Mouse (Mus musculus): ENCODE results near the gene Pold1. TPM values are rescaled to one million over a fixed set of nuclear protein-coding genes. Genes with fewer than 3 reads are reported as not detected.

The Pold1 gene
- 10 to 100 TPM; 10.9 to 18.6 (median 15.9) TPM for total RNA-seq (2022)

- DNase-seq, result peak; percentile 99
Measured at GRCm38 (mm10) chr7:44548497-44549087, at the start of gene Pold1. Pold1 (minus strand) TSS chr7:44548849.

- DNase-seq, result no peak
Measured at GRCm38 (mm10) chr7:44598336-44598735, 49.7 kb upstream of the Pold1 start.

- no peak for DNase-seq
Measured at GRCm38 (mm10) chr7:44597666-44598065, 49.0 kb upstream of the Pold1 start.

- DNase-seq, result no peak
Measured at GRCm38 (mm10) chr7:44596996-44597538, 48.4 kb upstream of the Pold1 start.

- DNase-seq, result no peak
Measured at GRCm38 (mm10) chr7:44596051-44596450, 47.4 kb upstream of the Pold1 start.

GRCm38 (mm10) chr7:44595131-44595561 lies 46.5 kb upstream of the Pold1 start:
- no peak for DNase-seq

GRCm38 (mm10) chr7:44594291-44594690 lies 45.6 kb upstream of the Pold1 start:
- DNase-seq, result no peak

- peak; percentile 56 for DNase-seq
Measured at GRCm38 (mm10) chr7:44593775-44594174, 45.1 kb upstream of the Pold1 start.

- no peak for DNase-seq
Measured at GRCm38 (mm10) chr7:44593051-44593450, 44.4 kb upstream of the Pold1 start.

GRCm38 (mm10) chr7:44591348-44592116 lies 42.9 kb upstream of the Pold1 start:
- DNase-seq, result no peak

GRCm38 (mm10) chr7:44590402-44591347 lies 42.0 kb upstream of the Pold1 start, which contains the start of gene Kcnc3:
Kcnc3 (plus strand) TSS chr7:44590664.
- DNase-seq, result peak; percentile 88

GRCm38 (mm10) chr7:44589946-44590345 lies 41.3 kb upstream of the Pold1 start:
- DNase-seq, result no peak

- peak; percentile 62 for DNase-seq
Measured at GRCm38 (mm10) chr7:44589149-44589548, 40.5 kb upstream of the Pold1 start.

- no peak for DNase-seq
Measured at GRCm38 (mm10) chr7:44588338-44588737, 39.7 kb upstream of the Pold1 start.

GRCm38 (mm10) chr7:44587676-44588075 lies 39.0 kb upstream of the Pold1 start:
- DNase-seq, result no peak

GRCm38 (mm10) chr7:44586930-44587329 lies 38.3 kb upstream of the Pold1 start:
- DNase-seq, result no peak

- no peak for DNase-seq
Measured at GRCm38 (mm10) chr7:44586518-44586917, 37.9 kb upstream of the Pold1 start.

GRCm38 (mm10) chr7:44585606-44586005 lies 37.0 kb upstream of the Pold1 start:
- DNase-seq, result no peak

- DNase-seq, result no peak
Measured at GRCm38 (mm10) chr7:44584921-44585320, 36.3 kb upstream of the Pold1 start.

GRCm38 (mm10) chr7:44584265-44584804 lies 35.7 kb upstream of the Pold1 start:
- no peak for DNase-seq

GRCm38 (mm10) chr7:44583146-44583545 lies 34.5 kb upstream of the Pold1 start:
- DNase-seq, result no peak

GRCm38 (mm10) chr7:44582709-44583108 lies 34.1 kb upstream of the Pold1 start:
- DNase-seq, result no peak
